In the genomic region with DNA sequence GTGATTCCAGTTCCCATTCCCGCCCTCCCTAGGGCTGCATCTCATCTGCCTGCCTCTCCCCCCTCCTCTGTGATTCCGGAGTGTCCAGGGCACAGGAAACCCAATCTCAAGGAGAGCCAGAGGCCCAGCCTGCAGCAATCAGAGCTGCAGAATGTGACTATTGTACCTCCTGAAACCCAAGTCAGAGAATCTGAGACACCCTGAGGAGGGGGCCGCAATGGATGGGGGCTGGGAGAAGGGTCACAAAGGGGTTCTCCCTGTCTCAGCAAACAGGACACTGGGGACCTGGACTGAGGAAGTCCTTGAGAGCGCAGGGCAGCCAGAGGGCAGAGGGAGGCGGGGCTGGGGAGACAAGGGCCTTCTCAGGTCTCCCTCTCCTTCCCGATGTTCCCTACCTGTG, we compare ENCODE assay signal across 10 mouse cellular contexts. TPM values are rescaled to one million over a fixed set of nuclear protein-coding genes. Genes with fewer than 3 reads are reported as not detected.
A peak's percentile ranks its signal among the peaks of the same experiment; 100 is the strongest.
DNase-seq lines count a peak whose midpoint lies in the region; ATAC-seq and TF ChIP-seq lines count a peak whose summit lies in the region.
"Had no signal": no experiment of that assay in that cellular context is flagged by ENCODE, and none has a peak within 500 bp of the region (broad histone marks: within the 10 kb centered on the region; RNA-seq: fewer than 3 reads in every experiment).

No protein-coding gene starts in this region.

- no peak overlapping the region for H3K4me2 ChIP-seq in hindbrain, embryonic 15.5 days
- H3K4me2 ChIP-seq in myocyte (ENCODE audit: low read depth), result peak overlapping the region; percentile 9

- TF ChIP-seq CTCF in lung, adult 2 months (IDR thresholded peaks at IDR 0.05; ENCODE audit: insufficient read depth, low read length), result no peak

- no peak for ATAC-seq in hindbrain, embryonic 15.5 days (ENCODE audit: low FRiP score, low read depth)
- no peak for ATAC-seq in erythroblast, adult 5-6 weeks (replicated peaks; ENCODE audit: low FRiP score, poor library complexity, severe bottlenecking)

- H3K27ac ChIP-seq in hindbrain, embryonic 15.5 days (replicated peaks), result peak overlapping the region; percentile 83; the same call in 1 of the 2 replicates

- H3K27me3 ChIP-seq in hindbrain, embryonic 15.5 days, result peaks cover 15% of the 10 kb centered on the region
- no peaks in the 10 kb centered on the region for H3K27me3 ChIP-seq in myocyte (ENCODE audit: control insufficient read depth, insufficient read depth, insufficient read length)

- 37% methylated on average over 6 of the region's 6 CpGs for WGBS in lung, adult 2 months
- WGBS in hindbrain, embryonic 15.5 days, result 56% methylated on average over 6 of the region's 6 CpGs

- no peak overlapping the region for H3ac ChIP-seq in myocyte (ENCODE audit: control insufficient read depth, insufficient read length)

- peaks cover 45% of the 10 kb centered on the region for H3K4me1 ChIP-seq in lung, adult 2 months (ENCODE audit: control insufficient read depth, insufficient read depth, low read length)
- peaks cover 74% of the 10 kb centered on the region for H3K4me1 ChIP-seq in hindbrain, embryonic 15.5 days (replicated peaks)

- no peaks in the 10 kb centered on the region for H3K36me3 ChIP-seq in hindbrain, embryonic 15.5 days
- H3K36me3 ChIP-seq in myocyte (ENCODE audit: control insufficient read depth, insufficient read depth), result no peaks in the 10 kb centered on the region

- peak; percentile 96 for DNase-seq in heart, adult 11 months
- no peak for DNase-seq in heart, postnatal 4 days
- DNase-seq in lung, adult 2 months, result peak; percentile 45
- no peak for DNase-seq in lung, postnatal 25 days (ENCODE audit: low spot score)
- DNase-seq in retina, postnatal 1 day, result no peak
- DNase-seq: cerebellum, adult 11 months; layer of hippocampus, adult 9-11 months had no signal

- TF ChIP-seq POLR2A in lung, adult 2 months (IDR thresholded peaks at IDR 0.05; ENCODE audit: borderline replicate concordance, extremely low read depth, low read depth, low read length), result no peak
- no peak for TF ChIP-seq POLR2A in myocyte (IDR thresholded peaks at IDR 0.05; ENCODE audit: insufficient read length, low read depth)

- peaks cover 38% of the 10 kb centered on the region for H3K79me2 ChIP-seq in myocyte (ENCODE audit: control insufficient read depth, insufficient read depth)

- H3K4me3 ChIP-seq in lung, adult 2 months (replicated peaks; ENCODE audit: extremely low read depth, low read depth, low read length), result no peak overlapping the region
- no peak overlapping the region for H3K4me3 ChIP-seq in hindbrain, embryonic 15.5 days
- no peak overlapping the region for H3K4me3 ChIP-seq in myocyte

- H3K9ac ChIP-seq in hindbrain, embryonic 15.5 days, result no peak overlapping the region

- no peaks in the 10 kb centered on the region for H3K9me3 ChIP-seq in hindbrain, embryonic 15.5 days

TF ChIP-seq in myocyte, 11 proteins besides CTCF, POLR2A, EP300 and RAD21:
- TF ChIP-seq USF1 (IDR thresholded peaks at IDR 0.05; ENCODE audit: low read depth) (no peak), SRF (IDR thresholded peaks at IDR 0.05; ENCODE audit: control insufficient read depth, insufficient read length, low read depth) (no peak), MYOG (IDR thresholded peaks at IDR 0.05; ENCODE audit: control insufficient read depth in 1 of 3, insufficient read depth in 1 of 3, insufficient read length in 2 of 3, low read depth in 2 of 3) (no peak), TCF12 (IDR thresholded peaks at IDR 0.05; ENCODE audit: insufficient read depth, poor library complexity, severe bottlenecking) (no peak), MAX (IDR thresholded peaks at IDR 0.05; ENCODE audit: low read depth) (no peak), E2F4 (IDR thresholded peaks at IDR 0.05; ENCODE audit: insufficient read depth) (no peak), POLR2AphosphoS2 (IDR thresholded peaks at IDR 0.05; ENCODE audit: insufficient read length, low read depth) (no peak), TCF3 (IDR thresholded peaks at IDR 0.05; ENCODE audit: insufficient read length, low read depth) (no peak), CEBPB (IDR thresholded peaks at IDR 0.05; ENCODE audit: insufficient read depth, poor library complexity, severe bottlenecking) (no peak), REST (IDR thresholded peaks at IDR 0.05; ENCODE audit: insufficient read depth, insufficient read length) (no peak), MYOD1 (IDR thresholded peaks at IDR 0.05; ENCODE audit: control insufficient read depth in 1 of 3, insufficient read length in 2 of 3, low read depth in 2 of 3) (no peak)

RNA-seq across cellular contexts. Expression of a gene that starts 10.2 kb away (rescaled TPM):
- total RNA-seq in heart, postnatal 4 days (2021), result 1 to 10 TPM; 1.1 to 1.3 TPM
- polyA plus RNA-seq in lung, adult 2 months (2012; rRNA removed), result 2.0 and 2.8 TPM in 2 replicates
- polyA plus RNA-seq in hindbrain, embryonic 15.5 days (2015; fragmentation: Nextera tagmentation; extraction: Ambion mirVana), result 1.2 and 1.7 TPM in 2 replicates
- 9.4 TPM for polyA plus RNA-seq in myocyte (2012; fragmentation: generic; extraction: Trizol)
- 7.9 and 18.1 TPM in 2 replicates for total RNA-seq in erythroblast, adult 5-6 weeks (2015; ENCODE audit: low replicate concordance)
- total RNA-seq in erythroblast, adult 5-6 weeks (2017; ENCODE audit: low replicate concordance), result 3.6 and 12.9 TPM in 2 replicates

RNA-seq across cellular contexts. Expression of a gene that starts 31.7 kb away (rescaled TPM):
- total RNA-seq in heart, postnatal 4 days (2021), result 10 to 100 TPM in 1 of 2 experiments, 1 to 10 TPM in 1; 9.6 to 10.6 TPM
- polyA plus RNA-seq in lung, adult 2 months (2012; rRNA removed), result 20.2 and 21.9 TPM in 2 replicates
- polyA plus RNA-seq in hindbrain, embryonic 15.5 days (2015; fragmentation: Nextera tagmentation; extraction: Ambion mirVana), result 3.1 and 3.6 TPM in 2 replicates
- not detected for polyA plus RNA-seq in myocyte (2012; fragmentation: generic; extraction: Trizol)
- total RNA-seq in erythroblast, adult 5-6 weeks (2015; ENCODE audit: low replicate concordance), result 37.4 and 40.3 TPM in 2 replicates
- total RNA-seq in erythroblast, adult 5-6 weeks (2017; ENCODE audit: low replicate concordance), result 43.1 and 44.2 TPM in 2 replicates

RNA-seq across cellular contexts. Expression of a gene that starts 45.3 kb away (rescaled TPM):
- total RNA-seq in heart, postnatal 4 days (2021), result 10 to 100 TPM; 65.0 to 68.7 TPM
- 72.5 and 81.8 TPM in 2 replicates for polyA plus RNA-seq in lung, adult 2 months (2012; rRNA removed)
- polyA plus RNA-seq in hindbrain, embryonic 15.5 days (2015; fragmentation: Nextera tagmentation; extraction: Ambion mirVana), result 13.6 and 16.1 TPM in 2 replicates
- 56.1 TPM for polyA plus RNA-seq in myocyte (2012; fragmentation: generic; extraction: Trizol)
- total RNA-seq in erythroblast, adult 5-6 weeks (2015; ENCODE audit: low replicate concordance), result 12.7 and 19.9 TPM in 2 replicates
- 8.2 and 13.1 TPM in 2 replicates for total RNA-seq in erythroblast, adult 5-6 weeks (2017; ENCODE audit: low replicate concordance)

RNA-seq across cellular contexts. Expression of a gene that starts 46.9 kb away (rescaled TPM):
- total RNA-seq in heart, postnatal 4 days (2021), result 10 to 100 TPM; 47.4 to 48.8 TPM
- polyA plus RNA-seq in lung, adult 2 months (2012; rRNA removed), result 87.5 and 99.1 TPM in 2 replicates
- polyA plus RNA-seq in hindbrain, embryonic 15.5 days (2015; fragmentation: Nextera tagmentation; extraction: Ambion mirVana), result 62.5 and 65.9 TPM in 2 replicates
- 94.4 TPM for polyA plus RNA-seq in myocyte (2012; fragmentation: generic; extraction: Trizol)
- 9.8 and 16.9 TPM in 2 replicates for total RNA-seq in erythroblast, adult 5-6 weeks (2015; ENCODE audit: low replicate concordance)
- 18.3 and 21.5 TPM in 2 replicates for total RNA-seq in erythroblast, adult 5-6 weeks (2017; ENCODE audit: low replicate concordance)

Comparison
In these comparisons a context has a peak if more than half of its experiments do, and no peak if none do; other contexts are left out.
1. DNase-seq: peak in heart, adult 11 months (single experiment) and lung, adult 2 months (single experiment); none in heart, postnatal 4 days (single experiment), lung, postnatal 25 days (single experiment) and retina, postnatal 1 day (single experiment).